Mouse (Mus musculus): ENCODE measurements around the gene 2810459M11Rik.

DNA sequence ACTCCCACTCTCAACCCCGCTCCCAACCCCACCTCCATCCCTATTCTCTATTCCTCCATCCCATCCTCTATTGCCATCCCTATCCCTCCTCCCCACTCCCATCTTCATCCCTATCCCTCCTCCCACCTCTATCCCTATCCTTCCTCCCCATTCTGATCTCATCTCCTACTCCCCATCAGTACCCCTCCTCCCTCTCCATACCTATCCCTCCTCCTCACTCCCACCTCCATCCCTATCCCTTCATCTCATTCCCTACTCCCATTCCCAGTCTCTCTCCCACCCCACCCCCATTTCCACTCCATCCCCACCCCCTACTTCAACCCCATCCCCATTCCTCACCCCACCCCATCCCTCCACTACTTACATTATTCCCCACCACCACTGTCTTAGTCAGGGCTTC, 48.4 kb upstream of the 2810459M11Rik start:
- TF ChIP-seq CTCF (IDR thresholded peaks at IDR 0.05; ENCODE audit: low read depth, low read length) (no peak), EP300 (IDR thresholded peaks at IDR 0.05; ENCODE audit: insufficient read depth, low read depth, low read length) (no peak)

Measured in ES-Bruce4 (cell line).